Mouse (Mus musculus) activated CD4-positive, CD25-positive, alpha-beta regulatory T cell, adult 4 months (primary cell): ENCODE measurements around the gene Mavs. TPM values are rescaled to one million over a fixed set of nuclear protein-coding genes. Genes with fewer than 3 reads are reported as not detected.
A peak's percentile ranks its signal among the peaks of the same experiment; 100 is the strongest.
"Not testable (repeated sequence)": the region's sequence is repeated elsewhere in the genome, so short reads cannot be mapped to it uniquely, and the experiment has no call there.

Experiments used
- ATAC-seq: one replicate; pipeline ENCODE4 v1.8.0; 2017
- polyA plus RNA-seq, 2 experiments: library from polyadenylated mRNA; unstranded; fragments of 100-300 nt; shearing (Covaris generic); gene quantifications; one replicate each; pipeline ENCODE4 v1.2.1; 2017

Mavs gene
- polyA plus RNA-seq, 2 experiments from 2014 or later: 18.8 to 20.4 TPM

DNA sequence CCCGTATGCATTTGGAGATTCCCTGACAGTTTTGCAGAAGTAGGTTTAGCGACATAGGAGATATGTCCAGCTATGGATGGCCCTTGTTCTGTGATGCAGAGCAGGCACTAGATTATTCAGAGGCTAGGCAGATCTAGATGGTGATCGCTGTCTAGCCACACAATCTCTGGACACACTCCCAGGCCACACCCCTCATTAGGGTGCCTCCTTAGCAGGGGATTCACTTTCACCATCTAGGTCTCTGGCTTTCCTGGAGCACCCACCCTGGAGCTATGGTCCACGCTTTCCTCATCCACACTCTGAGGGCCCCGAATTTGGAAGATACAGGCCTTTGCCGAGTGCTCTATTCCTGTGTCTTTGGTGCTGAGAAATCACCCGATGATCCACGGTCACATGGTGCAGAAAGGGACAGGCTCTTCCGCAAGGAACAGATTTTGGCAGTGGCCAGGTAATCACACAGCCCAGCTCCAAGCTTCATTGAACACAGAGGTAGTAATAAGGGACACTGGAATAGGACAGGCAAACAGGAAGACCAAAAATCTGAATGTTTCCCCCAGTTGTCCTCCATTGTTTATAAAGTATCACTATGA is 22.7 kb upstream of the Mavs start:
- ATAC-seq: no peak

DNA sequence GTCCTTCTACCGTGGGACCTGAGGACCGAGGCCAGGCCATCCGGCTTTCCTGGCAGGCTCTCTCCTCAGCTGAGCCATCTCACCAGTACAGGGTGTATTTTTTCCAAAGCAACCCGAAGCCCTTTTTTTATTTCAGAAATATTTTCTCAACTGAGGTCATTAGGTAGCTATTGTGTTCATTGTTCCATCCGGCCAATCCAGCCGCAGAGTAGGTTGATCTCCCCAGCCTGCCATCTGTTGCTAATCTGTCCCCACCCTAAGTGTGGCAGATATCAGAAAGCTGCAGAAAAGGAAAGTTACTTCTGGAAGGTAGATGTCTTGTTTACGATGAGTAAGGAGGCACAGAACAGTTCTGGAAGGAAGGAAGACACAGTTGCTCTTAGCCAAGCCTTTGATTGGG is 20.1 kb upstream of the Mavs start:
- no peak for ATAC-seq

DNA sequence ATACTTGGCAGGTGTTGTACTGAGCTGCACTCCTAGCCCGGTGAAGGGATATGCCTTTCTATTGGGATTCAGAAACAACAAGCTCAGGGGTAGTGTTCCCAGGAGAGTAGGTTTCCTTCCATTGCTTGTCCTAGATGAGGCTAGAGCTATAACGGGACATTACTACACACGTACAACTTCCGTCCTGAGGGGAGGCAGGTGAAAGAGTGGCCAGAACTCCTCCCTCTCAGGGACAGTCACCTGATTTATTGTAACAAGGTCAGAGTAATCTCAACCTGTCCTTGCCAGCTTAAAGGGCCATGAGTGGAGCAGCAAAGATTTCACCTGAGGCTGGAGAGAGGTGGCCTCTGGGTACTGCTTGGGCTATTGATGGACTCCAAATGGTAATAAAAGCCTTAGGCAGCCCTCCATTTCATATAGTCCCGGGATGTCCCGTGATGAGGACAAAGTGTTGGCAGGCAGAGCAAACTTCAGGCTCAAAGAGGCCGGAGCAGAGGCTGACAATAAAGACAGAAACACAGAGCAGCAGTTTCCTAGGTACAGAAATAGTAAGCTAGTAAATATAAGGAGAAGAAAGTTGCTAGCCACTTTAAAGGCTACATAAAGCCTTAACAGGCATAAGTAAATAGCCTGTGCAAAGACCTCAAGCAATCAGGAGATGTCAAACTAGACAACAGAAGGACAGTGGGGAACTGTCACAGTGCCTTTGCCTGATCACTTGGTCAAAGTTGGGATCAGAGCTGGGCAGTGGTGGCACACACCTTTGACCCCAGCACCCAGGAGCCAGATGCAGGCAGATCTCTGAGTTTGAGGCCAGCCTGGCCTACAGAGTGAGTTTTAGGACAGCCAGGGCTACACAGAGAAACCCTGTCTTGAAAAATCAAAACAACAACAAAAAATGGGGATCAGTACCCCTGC is 17.7 kb upstream of the Mavs start:
- ATAC-seq: no peak

DNA sequence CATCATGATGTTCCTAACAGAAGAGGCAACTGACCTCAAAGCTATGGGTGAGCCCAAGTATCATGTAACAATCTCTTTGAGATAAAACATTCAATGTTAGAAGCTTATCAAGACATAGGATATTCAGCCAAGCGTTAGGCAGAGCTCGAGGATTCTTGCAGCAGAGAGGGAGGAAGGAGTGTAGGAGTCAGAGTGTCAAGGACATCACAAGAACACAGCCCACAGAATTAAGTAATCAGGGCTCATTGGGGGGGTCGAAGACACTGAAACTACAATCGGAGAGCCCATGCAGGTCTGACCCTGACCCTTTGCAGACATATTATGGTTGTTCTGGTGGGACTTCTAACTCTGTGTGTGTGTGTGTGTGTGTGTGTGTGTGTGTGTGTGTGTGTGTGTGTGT is 13.8 kb upstream of the Mavs start:
- ATAC-seq: no peak

DNA sequence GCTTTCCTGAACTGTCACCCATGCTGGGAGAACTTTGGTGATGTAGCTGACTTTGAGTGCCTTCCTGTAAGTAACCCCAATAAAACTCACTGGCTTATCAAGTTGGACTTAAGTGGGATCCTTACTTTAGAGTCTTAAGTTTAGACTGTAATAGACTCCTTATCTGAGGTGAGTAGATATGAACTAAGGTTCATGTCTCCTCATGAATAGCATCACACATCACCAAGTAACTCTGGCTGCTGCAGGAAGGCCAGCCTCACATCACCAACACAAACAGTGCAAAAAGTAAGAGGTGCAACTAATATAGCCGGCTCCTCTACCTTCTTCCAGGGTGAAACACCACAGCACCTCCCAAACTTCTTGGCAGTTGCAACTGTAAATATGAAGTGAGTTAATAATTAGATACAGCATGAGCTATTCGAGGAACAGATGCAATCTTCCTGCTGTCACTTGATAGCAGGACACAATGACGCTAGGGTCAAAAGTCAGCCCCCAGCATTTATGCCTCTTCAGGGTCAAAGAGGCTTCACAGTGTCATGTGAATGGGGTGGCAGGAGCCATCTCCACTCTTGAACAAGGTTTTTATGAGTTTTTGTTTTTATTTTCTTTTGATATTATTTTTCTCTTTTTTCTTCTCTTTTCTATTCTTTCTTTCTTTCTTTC is 11.9 kb upstream of the Mavs start:
- ATAC-seq: no peak

DNA sequence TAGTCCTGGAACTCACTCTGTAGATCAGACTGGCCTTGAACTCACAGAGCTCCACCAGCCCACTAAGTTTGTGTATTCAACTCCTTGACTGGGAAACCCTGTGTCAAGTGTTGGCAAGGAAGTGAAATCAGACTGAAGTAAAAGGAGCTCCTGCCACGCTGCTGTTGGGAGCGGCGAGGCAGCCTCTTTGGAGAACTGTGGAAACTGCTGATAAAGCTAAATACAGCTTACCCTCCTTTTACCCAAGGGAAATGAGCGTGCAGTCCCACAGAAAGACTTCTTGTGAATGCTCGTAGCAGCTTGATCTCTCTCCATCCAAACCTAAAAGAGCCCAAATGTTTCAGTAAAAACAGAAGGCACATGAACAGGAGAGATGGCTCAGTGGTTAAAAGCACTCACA is 11.3 kb upstream of the Mavs start:
- ATAC-seq: no peak

DNA sequence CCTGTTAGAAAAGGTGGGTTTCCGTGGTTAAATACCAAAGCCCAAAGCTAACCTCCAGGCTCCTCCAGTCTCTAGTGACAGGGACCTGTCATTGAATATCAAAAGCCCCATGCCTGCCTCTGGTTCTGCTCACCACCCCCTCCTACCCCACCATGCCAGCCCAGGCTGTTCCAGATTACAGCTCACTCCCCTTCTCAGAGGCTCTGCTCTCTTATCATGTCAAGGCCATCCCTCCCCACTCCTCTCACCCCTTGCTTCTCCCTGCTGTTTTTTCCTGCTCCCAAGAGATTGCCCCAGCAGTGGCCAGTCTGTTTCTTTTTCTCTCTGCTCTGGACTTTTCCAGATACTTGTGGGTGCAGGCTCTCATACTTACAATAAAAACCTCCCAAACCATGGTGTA is 10.3 kb upstream of the Mavs start:
- ATAC-seq: no peak

DNA sequence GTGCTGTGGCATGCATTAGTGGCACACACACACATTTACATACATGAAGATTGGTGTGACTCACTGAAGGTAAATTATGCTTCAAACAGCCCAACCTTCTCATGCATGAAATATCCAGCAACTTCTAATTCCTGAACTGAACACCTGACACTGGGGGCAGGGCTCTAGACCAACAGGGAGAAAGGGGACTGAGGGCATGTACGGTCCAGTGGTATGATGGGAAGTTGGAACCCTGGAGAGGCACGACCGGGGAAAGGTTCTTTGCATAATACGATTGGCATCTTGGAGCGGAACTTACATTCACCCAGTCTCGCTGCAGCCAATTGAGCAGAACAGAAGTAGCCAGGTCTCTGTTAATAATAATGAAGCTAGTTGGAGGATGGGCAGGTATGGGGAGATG is 8.7 kb upstream of the Mavs start:
- no peak for ATAC-seq

DNA sequence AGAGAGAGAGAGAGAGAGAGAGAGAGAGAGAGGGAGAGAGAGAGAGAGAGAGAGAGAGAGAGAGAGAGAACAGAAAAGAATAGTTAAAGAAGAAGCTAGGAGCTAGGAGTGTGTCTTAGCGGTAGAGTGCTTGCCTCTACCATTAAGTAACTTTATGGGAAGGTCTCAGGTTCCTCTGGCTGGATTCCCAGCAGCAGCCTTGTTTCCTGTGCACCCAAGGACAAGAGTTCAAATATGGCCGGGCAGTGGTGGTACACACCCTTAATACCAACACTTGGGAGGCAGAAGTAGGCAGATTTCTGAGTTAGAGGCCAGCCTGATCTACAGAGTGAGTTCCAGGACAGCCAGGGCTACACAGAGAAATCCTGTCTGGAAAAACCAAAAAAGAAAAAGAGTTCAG is 7.2 kb upstream of the Mavs start:
- ATAC-seq: not testable (repeated sequence)

DNA sequence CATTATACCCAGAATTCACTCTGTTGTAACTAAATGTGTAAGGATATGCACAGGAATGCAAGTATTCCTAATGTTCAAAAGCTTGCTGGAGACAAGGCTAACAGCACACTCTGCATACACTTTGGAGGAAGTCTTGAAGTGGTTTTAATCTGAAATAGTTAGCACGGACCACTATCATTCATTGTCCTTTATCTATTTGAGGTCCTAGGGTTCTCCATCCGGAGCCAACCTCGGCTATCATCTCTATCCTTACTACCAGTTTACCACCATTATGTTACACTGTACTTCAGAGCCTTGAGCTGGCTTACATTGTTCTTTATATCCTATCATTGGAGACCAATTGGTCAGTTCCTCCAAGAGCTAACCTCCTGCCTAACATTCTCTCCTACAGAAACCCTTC is 6.6 kb upstream of the Mavs start:
- ATAC-seq: no peak

DNA sequence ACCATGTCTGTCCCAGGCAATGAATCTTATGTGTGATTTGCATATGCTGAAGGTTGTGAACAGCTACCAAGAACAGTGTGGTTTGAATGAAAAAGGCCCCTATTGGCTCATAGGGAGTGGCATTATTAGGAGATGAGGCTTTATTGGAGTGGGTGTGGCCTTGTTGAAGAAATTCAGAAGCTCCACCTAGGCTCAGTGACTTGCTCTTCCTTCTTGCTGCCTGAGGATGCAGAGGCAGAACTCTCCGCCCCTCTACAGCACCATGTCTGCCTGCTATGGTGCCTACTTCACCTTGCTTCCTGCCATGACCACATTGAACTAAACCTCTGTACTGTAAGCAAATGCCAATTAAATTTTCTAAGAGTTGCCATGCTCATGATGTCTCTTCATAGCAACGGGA is 1.3 kb upstream of the Mavs start:
- ATAC-seq: no peak

DNA sequence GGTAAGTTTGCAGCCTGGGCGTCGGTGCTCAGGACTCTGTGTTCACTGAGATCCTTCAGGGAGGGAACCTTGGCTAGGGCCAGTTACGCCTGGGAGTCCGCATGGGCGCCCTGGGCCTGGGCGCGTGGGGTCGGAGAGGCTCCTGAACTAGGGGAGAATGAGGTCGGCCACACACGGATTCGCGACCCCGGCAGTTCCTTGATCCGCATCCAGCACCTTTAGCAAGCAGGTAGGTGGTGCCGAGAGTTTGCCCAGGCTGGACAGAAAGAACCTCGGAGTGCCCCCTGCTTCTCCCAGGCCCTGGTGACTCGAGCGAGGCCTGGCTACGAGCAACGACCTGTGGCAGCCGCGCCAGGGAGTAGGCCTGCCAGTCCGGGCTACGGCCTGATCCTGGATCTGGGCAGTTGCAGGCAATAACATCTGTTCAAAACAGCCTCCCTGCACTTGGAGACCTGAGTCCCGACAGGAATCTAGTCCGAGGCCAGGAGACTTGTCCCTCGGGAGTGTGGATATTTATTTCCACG is 326 bp downstream of the Mavs start:
- ATAC-seq: peak; percentile 2

DNA sequence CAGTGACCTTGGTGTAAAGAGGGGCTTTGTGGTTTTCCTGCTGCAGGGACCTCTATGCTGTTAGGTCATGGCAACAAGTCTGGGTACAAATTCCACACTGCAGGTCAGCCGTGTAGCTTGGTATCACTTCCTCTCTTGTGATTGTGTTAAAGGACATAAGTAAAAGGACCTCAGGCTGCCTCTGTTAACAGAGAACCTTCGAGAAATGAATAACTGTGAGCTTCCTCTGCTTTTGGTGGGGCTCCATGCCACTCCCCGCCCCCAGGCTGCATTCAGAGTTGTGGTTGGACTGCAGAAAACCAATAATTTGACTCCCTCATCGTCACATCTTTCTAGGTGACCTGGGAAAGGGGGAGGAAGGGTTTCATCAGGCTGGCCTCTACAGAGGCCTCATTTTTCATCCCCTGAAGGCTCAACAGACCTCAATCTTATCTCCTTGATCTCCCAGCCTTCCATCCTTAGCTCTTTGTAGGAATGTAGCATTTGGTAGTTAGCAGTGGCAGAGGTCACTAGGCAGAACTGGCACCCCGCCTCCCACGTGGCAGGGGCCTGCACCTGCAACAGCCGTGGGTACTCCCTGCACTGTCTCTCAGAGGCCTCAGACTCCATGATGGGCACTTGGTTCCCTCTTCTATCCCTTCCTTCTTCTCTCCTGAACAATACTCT is 1.2 kb downstream of the Mavs start:
- no peak for ATAC-seq

DNA sequence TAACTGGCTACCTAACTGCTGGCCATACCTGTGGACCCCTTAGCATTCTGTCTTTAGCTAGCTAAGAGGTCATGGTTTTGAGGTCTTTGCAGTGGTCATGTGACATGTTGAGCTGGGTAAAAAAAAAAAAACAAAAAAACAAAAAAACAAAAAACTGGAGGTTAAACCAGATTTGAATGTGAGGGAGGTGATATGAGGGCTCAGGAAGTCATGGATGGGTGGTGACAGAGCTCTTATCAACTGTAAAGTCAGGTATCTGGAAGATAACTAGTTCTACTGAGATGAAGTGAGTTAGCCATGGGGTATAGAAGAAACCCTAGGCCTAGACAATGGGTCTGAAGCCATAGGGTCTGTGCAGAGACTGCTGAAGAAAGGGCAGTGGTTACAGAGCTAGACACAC is 8.3 kb downstream of the Mavs start:
- ATAC-seq: no peak

DNA sequence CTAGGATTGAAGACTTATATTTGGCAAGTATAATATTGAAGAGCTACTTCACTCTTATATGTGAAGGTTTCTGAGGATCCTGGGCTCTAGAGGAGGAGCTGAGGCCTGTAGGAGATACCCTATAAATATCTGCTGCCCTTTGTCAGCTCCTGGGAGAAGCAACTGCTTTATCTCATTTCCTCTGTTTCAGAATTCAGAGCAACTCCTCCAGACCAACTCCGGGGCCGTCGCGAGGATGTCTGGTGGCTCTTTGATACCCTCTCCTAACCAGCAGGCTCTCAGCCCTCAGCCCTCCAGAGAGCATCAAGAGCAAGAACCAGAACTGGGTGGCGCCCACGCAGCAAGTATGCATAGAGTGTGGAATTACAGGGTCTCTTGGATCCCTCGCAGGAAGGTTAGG is 9.1 kb downstream of the Mavs start:
- ATAC-seq: no peak

DNA sequence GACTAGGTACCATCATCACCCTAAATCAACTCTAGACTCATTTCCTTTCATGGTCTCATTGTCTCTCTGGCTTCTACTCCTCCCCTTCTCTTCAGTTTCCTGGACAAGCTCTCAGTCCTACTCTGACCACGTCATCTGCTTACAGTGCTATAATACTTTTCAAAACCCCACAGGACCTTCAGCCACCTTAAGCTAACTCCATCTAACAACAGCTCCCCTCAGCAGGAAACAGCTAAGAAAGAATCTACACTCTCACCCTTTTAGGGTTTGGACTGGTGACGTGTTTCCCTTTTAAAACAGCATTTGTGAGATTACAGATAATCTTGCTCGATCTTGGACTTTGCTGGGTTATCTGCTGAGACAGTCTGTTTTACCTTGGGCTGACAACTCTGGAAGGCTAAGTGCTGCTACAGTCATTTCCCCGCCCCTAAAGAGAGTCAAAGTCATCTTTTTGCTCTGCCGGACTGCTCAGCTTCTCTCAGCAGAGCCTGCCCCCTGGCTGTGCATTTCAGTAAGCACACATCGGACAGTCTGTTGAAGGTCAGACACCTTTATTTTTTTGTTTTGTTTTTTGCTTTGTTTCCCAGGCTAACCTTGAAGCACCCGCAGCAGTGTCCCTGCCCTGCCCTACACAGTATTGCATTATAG is 19.9 kb downstream of the Mavs start:
- peak; percentile 86 for ATAC-seq

DNA sequence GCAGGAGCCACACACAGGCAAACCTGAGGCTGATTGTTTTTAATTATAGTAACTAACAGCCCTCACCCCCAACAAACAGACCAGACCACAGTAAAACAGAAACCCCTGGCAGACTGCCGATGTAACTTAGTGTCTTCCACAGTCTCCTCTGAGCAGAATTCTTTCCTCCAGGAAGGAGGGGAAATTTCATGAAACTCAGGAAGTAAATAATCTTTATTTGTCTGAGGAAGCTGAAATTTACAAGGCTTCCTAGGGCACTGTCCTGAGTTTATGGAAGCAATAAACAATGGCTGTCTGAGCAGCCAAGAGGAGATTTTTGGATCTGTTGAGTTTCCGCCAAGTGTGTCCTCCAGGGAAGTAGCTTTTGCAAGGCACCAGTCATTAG is 20.5 kb downstream of the Mavs start:
- peak; percentile 36 for ATAC-seq

DNA sequence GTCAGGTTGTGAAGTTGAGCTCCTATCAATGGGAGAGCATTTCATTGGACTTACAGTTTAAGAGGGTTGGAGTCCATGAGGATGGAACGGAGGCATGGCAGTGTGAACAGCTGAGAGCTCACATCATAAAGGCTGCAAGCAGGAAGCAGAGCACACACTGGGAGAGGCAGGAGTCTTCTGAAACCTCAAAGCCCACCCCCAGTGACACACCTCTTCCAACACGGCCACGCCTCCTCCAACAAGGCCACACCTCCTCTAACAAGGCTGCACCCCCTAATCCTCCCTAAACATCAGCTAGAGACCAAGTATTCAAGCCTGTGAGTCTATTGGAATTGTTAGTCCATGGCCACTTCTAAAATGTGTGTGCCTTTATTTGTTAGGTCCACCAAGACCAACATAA is 21.9 kb downstream of the Mavs start:
- no peak for ATAC-seq

DNA sequence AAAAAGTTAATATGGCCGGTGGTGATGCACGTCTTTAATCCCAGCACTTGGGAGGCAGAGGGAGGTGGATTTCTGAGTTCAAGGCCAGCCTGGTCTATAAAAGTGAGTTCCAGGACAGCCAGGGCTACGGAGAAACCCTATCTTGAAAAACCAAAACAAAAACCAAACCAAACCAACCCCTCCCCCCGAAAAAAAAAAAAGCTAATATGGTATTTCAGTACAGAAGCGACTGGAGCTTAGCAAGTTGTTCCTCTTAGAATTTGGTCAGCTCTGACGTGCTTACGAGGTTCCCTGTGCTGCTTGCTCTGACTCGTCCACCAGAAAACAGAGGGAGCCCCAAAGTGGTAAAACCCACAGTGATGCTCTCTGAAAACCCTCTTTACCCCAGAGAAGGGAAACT is 24.8 kb downstream of the Mavs start:
- ATAC-seq: no peak

DNA sequence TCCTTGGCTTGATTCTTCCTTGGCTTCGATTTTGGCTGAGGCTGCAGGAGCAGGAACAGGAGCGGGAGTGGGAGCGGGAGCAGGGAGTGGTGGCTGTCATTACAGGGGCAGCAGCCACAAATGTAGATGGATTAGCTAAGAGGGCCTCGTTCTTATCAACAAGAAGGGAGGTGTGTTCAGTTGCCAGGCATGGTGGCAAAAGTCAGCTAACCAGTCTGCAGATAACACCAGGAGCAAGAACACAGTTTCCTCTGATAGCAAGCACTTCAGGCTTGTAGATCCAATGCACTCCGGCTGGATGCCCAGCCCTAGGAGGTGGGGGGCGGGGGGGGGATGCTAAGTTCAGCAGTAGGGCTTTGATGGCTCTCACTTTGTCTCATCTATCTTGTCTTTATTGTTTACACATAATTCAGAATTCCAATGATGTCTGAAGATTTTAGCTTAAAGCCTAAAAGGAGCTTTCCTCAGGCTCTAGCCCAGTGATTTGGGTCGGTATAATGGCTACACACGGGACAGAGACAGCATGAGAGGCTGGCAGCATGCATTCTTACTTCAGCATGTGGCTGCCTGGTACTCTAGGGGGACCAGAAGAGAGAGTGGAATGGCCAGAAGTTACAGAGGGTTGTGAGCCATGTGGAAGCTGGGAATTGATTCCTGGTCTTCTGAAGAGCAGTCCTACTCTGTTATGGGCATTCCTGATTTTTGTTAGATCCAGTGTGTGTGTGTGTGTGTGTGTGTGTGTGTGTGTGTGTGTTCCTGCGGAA is 26.9 kb downstream of the Mavs start:
- ATAC-seq: no peak

DNA sequence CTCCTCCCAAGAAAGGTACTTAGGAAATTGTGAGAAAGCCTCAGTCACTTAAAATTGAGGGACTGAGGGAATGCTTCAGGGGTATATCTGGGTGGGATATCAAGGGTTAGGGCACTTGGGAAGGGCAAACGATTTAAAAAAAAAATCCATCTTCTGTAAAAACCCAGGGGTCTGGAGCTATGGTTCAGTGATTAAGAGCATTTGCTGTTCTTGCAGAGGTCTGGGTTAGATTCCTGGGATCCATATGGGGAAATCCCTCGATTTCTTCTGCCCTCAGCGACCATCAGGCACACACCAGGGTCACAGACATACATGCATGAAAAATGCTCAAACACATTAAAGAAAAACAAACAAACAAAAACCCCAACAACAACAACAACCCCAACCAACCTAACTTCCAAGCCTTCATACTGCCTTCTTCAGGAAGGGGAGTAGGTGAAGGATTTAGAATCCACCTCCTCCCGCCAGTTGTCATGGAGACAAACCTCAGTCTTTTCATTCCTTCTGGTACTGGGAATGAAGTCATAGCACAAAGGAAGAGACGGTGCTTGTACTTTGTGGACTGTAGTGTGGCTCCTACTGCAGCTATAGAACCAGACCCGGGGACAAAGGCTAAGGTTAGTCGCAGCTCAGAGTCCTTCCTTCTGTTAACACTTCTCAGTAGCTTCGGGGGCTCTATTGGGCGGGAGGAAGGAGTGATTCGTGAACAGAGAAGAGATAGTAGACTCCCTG is 27.8 kb downstream of the Mavs start:
- peak; percentile 40 for ATAC-seq
